Mouse (Mus musculus): ENCODE data around the gene Akr1c19. TPM values are rescaled to one million over a fixed set of nuclear protein-coding genes. Genes with fewer than 3 reads are reported as not detected.

The Akr1c19 gene
- polyA plus RNA-seq, 1 experiment from 2014 or later = 936 TPM

DNA sequence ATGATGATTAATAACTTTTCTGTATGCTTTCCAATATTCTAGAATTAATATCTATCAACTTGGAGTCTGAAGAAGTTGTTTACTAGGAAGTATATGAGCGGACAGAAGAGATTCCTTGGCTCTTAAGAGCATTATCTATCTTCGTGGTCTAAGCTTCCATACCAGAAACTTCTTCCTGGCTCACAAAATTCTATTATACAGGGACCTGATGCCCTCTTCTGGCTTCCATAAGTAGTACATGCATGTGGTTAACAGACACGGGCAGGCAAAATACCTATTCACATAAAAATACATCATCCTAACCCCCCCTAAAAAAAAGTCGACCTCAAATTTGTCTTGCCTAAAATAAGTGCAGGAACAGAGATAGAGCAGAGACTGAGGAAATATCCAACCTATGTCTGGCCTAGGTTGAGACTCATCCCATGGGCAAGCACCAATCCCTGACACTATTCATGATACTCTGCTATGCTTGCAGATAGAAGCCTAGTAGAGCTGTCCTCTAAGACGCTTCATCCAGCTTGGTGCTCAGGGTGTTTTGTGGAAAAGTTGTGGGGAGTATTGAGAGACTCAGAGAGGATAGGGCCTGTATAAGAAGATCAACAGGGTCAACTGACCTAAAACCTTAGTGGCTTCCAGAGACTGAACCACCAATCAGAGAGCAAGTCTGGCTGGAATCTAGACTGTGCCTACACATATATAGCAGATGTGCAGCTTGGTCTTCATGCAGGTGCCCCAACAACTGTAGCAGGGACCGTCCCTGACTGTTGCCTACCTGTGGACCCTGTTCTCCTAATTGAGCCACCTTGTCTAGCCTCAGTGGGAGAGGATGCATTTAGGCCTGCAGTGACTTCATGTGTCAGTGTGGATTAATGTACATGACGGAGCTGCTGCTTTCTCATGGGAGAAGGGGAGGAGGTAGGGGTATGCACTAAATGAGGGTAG lies 53.2 kb downstream of the Akr1c19 start:
- WGBS = 34% methylated on average over 7 of the region's 7 CpGs
- Histone ChIP-seq H3K9ac (ENCODE audit: low read depth, low read length) (no peak overlapping the region), H3K36me3 (ENCODE audit: control insufficient read depth, insufficient read depth) (no peaks in the 10 kb centered on the region), H3K27ac (ENCODE audit: low read depth, low read length) (no peak overlapping the region), H3K4me3 (ENCODE audit: low read depth, low read length) (no peak overlapping the region), H3K9me3 (ENCODE audit: control insufficient read depth) (no peaks in the 10 kb centered on the region), H3K4me2 (replicated peaks; ENCODE audit: low read depth) (no peak overlapping the region), H3K4me1 (replicated peaks; ENCODE audit: control insufficient read depth, insufficient read depth, low read length) (no peaks in the 10 kb centered on the region), H3K27me3 (replicated peaks; ENCODE audit: control insufficient read depth, insufficient read depth, low read length) (no peaks in the 10 kb centered on the region)
- ATAC-seq = no peak
- TF ChIP-seq CTCF (IDR thresholded peaks at IDR 0.05; ENCODE audit: low read depth) = peak; percentile 81

- Histone ChIP-seq H3K27ac (ENCODE audit: low read depth, low read length) (no peak overlapping the region), H3K36me3 (ENCODE audit: control insufficient read depth, insufficient read depth) (no peaks in the 10 kb centered on the region), H3K9ac (ENCODE audit: low read depth, low read length) (no peak overlapping the region), H3K4me1 (replicated peaks; ENCODE audit: control insufficient read depth, insufficient read depth, low read length) (no peaks in the 10 kb centered on the region), H3K9me3 (ENCODE audit: control insufficient read depth) (no peaks in the 10 kb centered on the region), H3K4me3 (ENCODE audit: low read depth, low read length) (no peak overlapping the region), H3K27me3 (replicated peaks; ENCODE audit: control insufficient read depth, insufficient read depth, low read length) (no peaks in the 10 kb centered on the region), H3K4me2 (replicated peaks; ENCODE audit: low read depth) (no peak overlapping the region)
- ATAC-seq = no peak
- TF ChIP-seq CTCF (IDR thresholded peaks at IDR 0.05; ENCODE audit: low read depth) = no peak
- 89% methylated on average over 4 of the region's 4 CpGs for WGBS
These were observed 68.5 kb downstream of the Akr1c19 start for GRCm38 (mm10) chr13:4296991-4297390.

Other genes with a start within 250 kb of the Akr1c19 start
- 8.5 and 11.0 TPM in 2 replicates for gene Akr1c14, start 179.7 kb upstream of the Akr1c19 start, polyA plus RNA-seq (2015; fragmentation: Nextera tagmentation; extraction: Ambion mirVana)
- gene Akr1c18, start 78.0 kb upstream of the Akr1c19 start, polyA plus RNA-seq (2015; fragmentation: Nextera tagmentation; extraction: Ambion mirVana) = 0.18 and 0.38 TPM in 2 replicates
- 458 and 493 TPM in 2 replicates for gene Akr1c13, start 37.5 kb upstream of the Akr1c19 start, polyA plus RNA-seq (2015; fragmentation: Nextera tagmentation; extraction: Ambion mirVana)
- 215 and 226 TPM in 2 replicates for gene Akr1c12, start 50.7 kb downstream of the Akr1c19 start, polyA plus RNA-seq (2015; fragmentation: Nextera tagmentation; extraction: Ambion mirVana)
- not detected in 2 replicates for gene Akr1c6, start 205.6 kb downstream of the Akr1c19 start, polyA plus RNA-seq (2015; fragmentation: Nextera tagmentation; extraction: Ambion mirVana)

All from intestine, postnatal 0 days (tissue).